Mouse (Mus musculus) midbrain, embryonic 16.5 days (tissue): ENCODE measurements at regions not wholly inside any gene's neighbourhood (a gene's known extent, or its start where the extent isn't known, plus 50 kb on each side); places are given as distances from the start of the nearest gene placed in this dataset.

Experiments
- ATAC-seq: fragments of 200-750 bp; cut with Nextera tagmentation; 2 replicates; pipeline ENCODE4 v1.8.0; 2017; ENCODE audit warnings: moderate TSS enrichment
- H3K27ac ChIP-seq: fragments of 300-500 bp; sonication (generic); 2 replicates; pipeline ENCODE4 v1.5.1; 2014; ENCODE audit warnings: mild to moderate bottlenecking, low read length, mixed read lengths
- H3K27me3 ChIP-seq: fragments of 300-500 bp; sonication (generic); 2 replicates; pipeline ENCODE4 v1.6.1; 2014; ENCODE audit warnings: low read depth, low read length, mixed read lengths; ENCODE audit not compliant: control insufficient read depth, insufficient read depth
- H3K36me3 ChIP-seq: fragments of 300-500 bp; sonication (generic); 2 replicates; pipeline ENCODE4 v1.6.1; 2014; ENCODE audit warnings: mild to moderate bottlenecking, low read length, moderate library complexity, mixed read lengths; ENCODE audit not compliant: control insufficient read depth, insufficient read depth
- H3K4me1 ChIP-seq: fragments of 300-500 bp; sonication (generic); 2 replicates; pipeline ENCODE4 v1.6.1; 2014; ENCODE audit warnings: mild to moderate bottlenecking, low read length, mixed read lengths; ENCODE audit not compliant: control insufficient read depth, insufficient read depth
- H3K4me2 ChIP-seq: fragments of 300-500 bp; sonication (generic); 2 replicates; pipeline ENCODE4 v1.6.1; 2014; ENCODE audit warnings: mild to moderate bottlenecking, low read length, mixed read lengths
- H3K4me3 ChIP-seq: fragments of 300-500 bp; sonication (generic); 2 replicates; pipeline ENCODE4 v1.5.1; 2014; ENCODE audit warnings: low read depth, mild to moderate bottlenecking, low read length, moderate library complexity, mixed read lengths
- H3K9ac ChIP-seq: fragments of 300-500 bp; sonication (generic); 2 replicates; pipeline ENCODE4 v1.6.1; 2014; ENCODE audit warnings: low read depth, low read length, mixed read lengths
- H3K9me3 ChIP-seq: fragments of 300-500 bp; sonication (generic); replicated peaks from 2 replicates; pipeline ENCODE4 v1.6.1; 2014; ENCODE audit warnings: mild to moderate bottlenecking, low read length, mixed read lengths; ENCODE audit not compliant: control insufficient read depth, poor library complexity, severe bottlenecking
- WGBS: fragments of 180-500 bp; shearing (Covaris S2); extraction: QIAGEN DNeasy Blood & Tissue Kit; methylation state at CpG from one replicate; pipeline ENCODE4 v1.1.7; 2014; 5-methylcytosine and 5-hydroxymethylcytosine counted together

- Histone ChIP-seq H3K27me3 (no peaks in the 10 kb centered on the region), H3K4me3 (no peak overlapping the region), H3K4me2 (no peak overlapping the region), H3K36me3 (no peaks in the 10 kb centered on the region), H3K9ac (no peak overlapping the region), H3K27ac (no peak overlapping the region), H3K4me1 (0 out of 2 replicates have a peak, but pooled peaks cover 2% of the 10 kb centered on the region), H3K9me3 (no peaks in the 10 kb centered on the region)
- ATAC-seq: no peak
Measured at GRCm38 (mm10) chr15:67888548-67888947, 1387.8 kb upstream of the Lrrc6 start.

DNA sequence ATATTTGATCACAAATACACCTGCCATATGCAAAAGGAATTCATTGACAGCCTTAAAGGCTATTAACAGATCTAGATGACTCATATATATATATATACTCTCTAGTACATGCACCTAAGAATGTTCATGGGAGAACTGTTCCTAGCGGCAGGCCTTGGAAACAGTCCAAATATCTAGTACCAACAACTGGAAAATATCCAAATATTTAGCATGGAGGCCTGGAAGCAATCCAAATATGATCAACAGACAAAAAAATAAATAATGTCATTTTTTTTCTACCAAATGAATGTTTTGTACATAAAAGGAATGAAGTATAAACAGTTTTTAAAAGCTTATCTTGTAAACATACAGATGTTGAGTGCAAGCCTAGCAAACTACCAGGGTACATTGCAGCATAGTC, 1354.6 kb upstream of the Lrrc6 start:
- Histone ChIP-seq H3K9me3 (no peaks in the 10 kb centered on the region), H3K27ac (no peak overlapping the region), H3K4me1 (no peaks in the 10 kb centered on the region), H3K36me3 (no peaks in the 10 kb centered on the region), H3K9ac (no peak overlapping the region), H3K4me2 (no peak overlapping the region), H3K4me3 (no peak overlapping the region), H3K27me3 (no peaks in the 10 kb centered on the region)
- ATAC-seq: no peak
- 63% methylated on average over 1 of the region's 1 CpGs for WGBS

- no peaks in the 10 kb centered on the region for H3K36me3 ChIP-seq
- ATAC-seq: no peak
- WGBS: 73% methylated on average over 3 of the region's 3 CpGs
- no peak overlapping the region for H3K9ac ChIP-seq
- H3K4me1 ChIP-seq: no peaks in the 10 kb centered on the region
- no peaks in the 10 kb centered on the region for H3K27me3 ChIP-seq
- H3K9me3 ChIP-seq: no peaks in the 10 kb centered on the region
- no peak overlapping the region for H3K4me2 ChIP-seq
- no peak overlapping the region for H3K4me3 ChIP-seq
- no peak overlapping the region for H3K27ac ChIP-seq
Measured at GRCm38 (mm10) chr15:67850118-67850517, 1349.4 kb upstream of the Lrrc6 start.

GRCm38 (mm10) chr15:67845707-67846106, 1345.0 kb upstream of the Lrrc6 start:
- Histone ChIP-seq H3K36me3 (no peaks in the 10 kb centered on the region), H3K9me3 (no peaks in the 10 kb centered on the region), H3K4me1 (no peaks in the 10 kb centered on the region), H3K27me3 (no peaks in the 10 kb centered on the region), H3K4me3 (no peak overlapping the region), H3K9ac (no peak overlapping the region), H3K4me2 (no peak overlapping the region), H3K27ac (no peak overlapping the region)
- no peak for ATAC-seq
- 80% methylated on average over 2 of the region's 2 CpGs for WGBS

- Histone ChIP-seq H3K36me3 (no peaks in the 10 kb centered on the region), H3K4me1 (no peaks in the 10 kb centered on the region), H3K27ac (no peak overlapping the region), H3K9me3 (no peaks in the 10 kb centered on the region), H3K9ac (no peak overlapping the region), H3K27me3 (no peaks in the 10 kb centered on the region), H3K4me2 (no peak overlapping the region), H3K4me3 (no peak overlapping the region)
- ATAC-seq: no peak
- WGBS: 90% methylated on average over 3 of the region's 3 CpGs
Measured at GRCm38 (mm10) chr15:67840671-67841070, 1340.0 kb upstream of the Lrrc6 start.

DNA sequence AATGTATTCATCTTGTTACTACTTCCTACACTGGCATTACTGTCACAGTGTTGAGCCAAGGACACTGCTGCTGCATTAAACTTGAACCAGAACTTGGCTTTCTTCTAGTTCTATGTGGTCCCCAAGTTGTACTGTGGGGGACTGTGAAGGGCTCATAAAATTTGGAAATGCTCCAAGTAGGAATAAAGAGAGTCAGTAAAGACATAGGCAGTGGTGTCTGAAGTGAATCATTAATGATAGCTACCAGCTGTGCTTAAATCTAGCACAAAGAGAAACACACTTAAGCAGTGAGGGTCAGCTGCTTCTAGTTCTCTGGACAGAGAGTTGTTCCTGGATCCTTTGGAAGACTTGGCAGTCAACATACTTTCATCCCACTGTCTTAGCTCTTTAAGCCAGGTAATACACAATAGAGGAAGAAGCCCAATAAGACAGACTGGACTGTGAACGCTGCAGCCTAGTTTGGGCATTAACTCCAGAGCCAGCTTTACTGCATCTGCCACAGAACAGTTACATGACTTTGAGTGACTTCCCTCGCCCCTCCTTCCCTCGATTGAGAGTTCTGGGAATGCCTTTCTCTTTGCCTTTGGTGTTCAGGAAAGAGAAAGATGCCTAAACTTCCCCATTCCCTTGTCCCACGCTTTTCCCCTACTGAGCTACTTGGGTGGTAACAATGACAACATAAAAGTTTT, 1325.2 kb upstream of the Lrrc6 start:
- Histone ChIP-seq H3K36me3 (no peaks in the 10 kb centered on the region), H3K27ac (no peak overlapping the region), H3K4me2 (no peak overlapping the region), H3K27me3 (no peaks in the 10 kb centered on the region), H3K4me3 (no peak overlapping the region), H3K9me3 (no peaks in the 10 kb centered on the region), H3K9ac (no peak overlapping the region), H3K4me1 (no peaks in the 10 kb centered on the region)
- WGBS: 80% methylated on average over 4 of the region's 4 CpGs
- no peak for ATAC-seq

- ATAC-seq: no peak
- Histone ChIP-seq H3K36me3 (no peaks in the 10 kb centered on the region), H3K27me3 (no peaks in the 10 kb centered on the region), H3K9ac (no peak overlapping the region), H3K4me2 (no peak overlapping the region), H3K27ac (no peak overlapping the region), H3K4me1 (no peaks in the 10 kb centered on the region), H3K9me3 (no peaks in the 10 kb centered on the region), H3K4me3 (no peak overlapping the region)
- 70% methylated on average over 3 of the region's 3 CpGs for WGBS
Measured at GRCm38 (mm10) chr15:67823226-67823625, 1322.5 kb upstream of the Lrrc6 start.

DNA sequence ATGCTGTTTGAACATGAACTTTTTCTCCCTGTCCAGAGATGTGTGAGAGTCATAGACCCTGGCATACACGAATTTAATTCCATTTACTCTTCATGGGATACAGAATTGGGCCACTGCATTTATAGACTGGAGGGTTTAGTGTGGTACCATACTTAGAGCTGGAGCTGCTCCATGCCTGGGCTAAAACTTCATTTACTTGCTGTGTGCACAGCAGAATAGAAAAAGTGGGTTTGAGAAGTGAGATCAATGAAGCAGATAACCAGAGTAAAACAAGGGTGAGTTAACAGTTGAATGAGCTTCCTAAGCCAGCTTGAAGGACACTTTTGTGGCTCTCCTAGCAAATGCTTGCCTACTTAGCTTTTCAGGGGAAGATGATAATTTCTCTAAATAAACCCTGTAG, 1299.2 kb upstream of the Lrrc6 start:
- H3K4me2 ChIP-seq: no peak overlapping the region
- H3K9me3 ChIP-seq: no peaks in the 10 kb centered on the region
- H3K4me1 ChIP-seq: no peaks in the 10 kb centered on the region
- ATAC-seq: no peak
- no peaks in the 10 kb centered on the region for H3K36me3 ChIP-seq
- H3K9ac ChIP-seq: no peak overlapping the region
- H3K27me3 ChIP-seq: no peaks in the 10 kb centered on the region
- H3K4me3 ChIP-seq: no peak overlapping the region
- 70% methylated on average over 1 of the region's 1 CpGs for whole genome bisulfite sequencing
- H3K27ac ChIP-seq: no peak overlapping the region

DNA sequence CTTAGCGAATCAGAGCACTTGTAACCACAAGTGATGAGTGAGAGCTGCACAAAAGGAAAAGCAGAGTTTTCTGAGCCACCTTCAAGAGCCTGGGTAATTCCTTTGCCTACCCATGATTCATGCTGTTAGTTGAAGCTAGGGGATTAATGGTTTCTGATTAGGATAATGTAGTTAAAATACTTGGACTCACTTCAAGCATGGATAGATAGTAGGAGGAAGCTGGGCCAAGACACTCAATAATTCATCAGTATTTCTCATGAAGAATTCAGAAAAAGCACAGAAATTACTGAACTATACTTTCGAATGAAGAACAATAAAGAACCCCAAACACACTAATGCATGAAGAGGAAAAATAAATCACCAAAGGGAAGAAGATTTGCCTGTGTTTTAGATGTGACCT, 1294.9 kb upstream of the Lrrc6 start:
- Histone ChIP-seq H3K4me2 (no peak overlapping the region), H3K27ac (no peak overlapping the region), H3K36me3 (no peaks in the 10 kb centered on the region), H3K9me3 (no peaks in the 10 kb centered on the region), H3K27me3 (no peaks in the 10 kb centered on the region), H3K4me3 (no peak overlapping the region), H3K4me1 (no peaks in the 10 kb centered on the region), H3K9ac (no peak overlapping the region)
- 81% methylated on average over 2 of the region's 2 CpGs for WGBS
- no peak for ATAC-seq
